Mouse (Mus musculus): Measurements from ENCODE around the gene Vipas39.

GRCm38 (mm10) chr12:87238632-87239031, 27.4 kb downstream of the Vipas39 start, which contains the start of gene Noxred1:
- no peak for TF ChIP-seq TAL1 (IDR thresholded peaks at IDR 0.05; ENCODE audit: low read length)
- TF ChIP-seq GATA1 (IDR thresholded peaks at IDR 0.05; ENCODE audit: low read length) = no peak

Measured in erythroblast, embryonic 14.5 days (primary cell).